Mouse (Mus musculus): ENCODE measurements around the gene Pafah2. TPM values are rescaled to one million over a fixed set of nuclear protein-coding genes. Genes with fewer than 3 reads are reported as not detected.

Gene Pafah2
- total RNA-seq (2021), result 1 to 10 TPM; 5.3 to 9.1 TPM

DNA sequence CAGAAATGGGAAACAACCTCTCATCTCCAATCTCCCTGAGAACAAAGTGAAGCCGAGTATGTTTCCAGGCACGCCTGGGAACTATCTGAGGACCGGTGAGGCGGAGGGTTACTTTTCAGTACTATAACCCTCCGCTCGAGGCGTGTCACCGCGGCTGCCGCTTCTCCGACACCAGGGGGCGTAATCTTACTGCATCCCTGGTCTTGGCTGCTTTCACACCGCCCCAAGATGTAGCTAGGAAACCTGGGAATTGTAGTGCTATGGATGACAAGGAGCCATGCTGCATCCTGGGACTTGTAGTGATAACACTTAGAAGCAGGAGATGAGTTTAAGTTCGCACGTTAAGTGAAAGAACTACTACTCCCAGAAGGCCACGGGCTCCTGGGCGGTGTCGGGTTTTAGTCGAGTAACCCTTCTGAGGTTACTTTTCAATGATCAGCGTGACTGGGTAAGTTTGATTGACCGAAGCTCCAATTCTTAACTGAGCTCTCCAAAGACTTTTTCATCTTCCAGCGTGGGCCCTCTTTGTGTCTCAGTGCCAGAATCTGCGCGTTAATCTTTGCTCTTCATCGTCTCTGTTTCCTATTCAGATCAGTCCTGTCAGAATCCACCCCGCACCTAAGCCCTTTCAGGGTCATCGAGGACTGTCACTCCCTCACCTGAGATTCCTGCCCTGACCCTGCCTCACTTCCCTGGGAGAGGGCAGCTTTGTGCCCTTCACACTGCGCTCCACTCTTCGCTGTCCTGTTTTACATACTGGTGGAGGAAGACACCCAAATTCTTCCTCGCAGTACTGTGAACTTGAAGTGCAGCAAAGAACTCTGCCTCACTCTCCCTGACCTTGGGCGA, at the start of gene Pafah2:
TSS of gene Pafah2 (plus strand) at position 344 of the 849 bp plus-strand sequence.
- intact Hi-C loops (cut with DNase I), result loop anchor here (1.0 to 2.0 kb wide), 2 partner anchors 73 to 82 kb away; partner anchors contain the start of gene Stmn1

DNA sequence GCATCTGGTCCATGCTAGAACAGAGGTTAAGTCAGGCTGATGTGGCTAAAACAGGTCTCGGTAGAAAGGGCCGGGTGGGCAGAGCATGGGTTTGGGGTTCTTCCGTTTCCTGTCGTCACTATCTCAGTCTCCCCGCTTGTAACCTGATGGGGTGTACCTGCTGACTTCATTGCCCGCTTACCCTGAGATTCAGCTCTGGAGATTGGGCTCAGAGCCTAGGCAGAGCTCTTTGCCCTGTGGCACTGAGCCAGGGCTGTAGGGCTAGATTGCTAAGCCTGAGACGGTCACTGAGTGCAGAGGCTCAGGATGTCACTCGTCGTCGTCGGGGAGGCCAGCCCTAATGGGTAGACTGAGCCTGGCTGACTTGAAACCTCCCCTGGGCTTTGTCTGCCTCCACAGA, 48.0 kb upstream of the Pafah2 start:
- DNase-seq (ENCODE audit: low spot score in 2 of 2), result no peak
- intact Hi-C loops (cut with DNase I), result no loop called here

More for the DNA sequence above, at the start of gene Pafah2:
- DNase-seq (ENCODE audit: low spot score in 2 of 2), result peak; percentile 96 to 99

DNA sequence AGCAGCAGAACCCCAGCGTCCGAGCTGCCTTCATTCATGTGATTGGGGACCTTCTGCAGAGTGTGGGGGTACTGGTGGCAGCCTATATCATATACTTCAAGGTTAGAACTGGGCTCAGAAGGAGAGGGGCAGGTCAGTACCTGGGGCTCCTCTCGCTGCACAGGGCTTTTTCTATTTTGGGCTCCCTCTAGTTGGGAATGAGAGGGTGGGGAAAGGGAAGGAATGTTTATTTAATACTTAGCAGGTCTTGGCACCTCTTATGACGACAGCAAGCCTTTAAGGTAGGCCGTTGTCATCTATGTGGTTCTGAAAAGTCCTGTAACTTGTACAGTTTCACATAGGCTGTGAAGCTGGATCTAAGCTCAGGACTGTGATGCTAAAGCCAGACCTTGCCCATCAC, 47.6 kb upstream of the Pafah2 start:
- no peak for DNase-seq (ENCODE audit: low spot score in 2 of 2)
- intact Hi-C loops (cut with DNase I), result no loop called here

DNA sequence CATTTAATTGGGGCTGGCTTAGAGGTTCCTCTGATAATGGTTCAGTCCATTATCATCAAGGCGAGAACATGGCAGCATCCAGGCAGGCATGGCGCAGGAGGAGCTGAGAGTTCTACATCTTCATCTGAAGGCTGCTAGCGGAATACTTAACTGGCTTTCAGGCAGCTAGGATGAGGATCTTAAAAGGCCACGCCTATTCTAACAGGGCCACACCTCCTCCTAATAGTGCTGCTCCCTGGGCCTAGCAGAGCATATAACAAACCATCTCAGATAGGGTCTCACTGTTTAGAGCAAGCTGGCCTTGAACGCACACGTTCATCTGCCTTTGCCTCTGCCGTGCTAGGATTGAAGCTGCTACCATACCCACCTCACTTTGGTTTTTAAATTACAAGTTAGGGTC, 46.3 kb upstream of the Pafah2 start:
- intact Hi-C loops (cut with DNase I), result loop anchor here (2.0 kb wide), 1 partner anchor 25 kb away; no protein-coding TSS in a partner anchor
- no peak for DNase-seq (ENCODE audit: low spot score in 2 of 2)

DNA sequence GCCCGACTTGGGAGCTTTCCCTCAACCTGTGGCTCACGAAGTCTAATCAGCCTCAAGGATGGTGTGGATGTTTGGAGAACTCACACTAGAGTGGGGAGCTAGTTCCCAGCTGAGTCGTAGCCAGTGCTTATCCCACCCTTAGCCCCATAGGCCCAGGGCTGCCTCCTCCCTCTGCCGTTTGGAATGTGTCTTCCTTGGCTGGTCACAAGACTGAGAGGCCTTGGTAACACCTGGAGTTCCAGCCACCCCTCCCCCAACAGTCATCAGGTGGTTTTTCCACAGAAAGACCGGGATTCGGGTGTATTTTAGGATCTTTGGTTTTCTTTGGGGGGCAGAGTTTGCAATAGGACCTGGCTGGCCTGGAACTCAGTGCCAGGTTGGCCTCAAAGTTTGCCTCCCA, 45.5 kb upstream of the Pafah2 start:
- intact Hi-C loops (cut with DNase I), result loop anchor here (2.0 kb wide), 1 partner anchor 26 kb away; no protein-coding TSS in a partner anchor
- DNase-seq (ENCODE audit: low spot score in 2 of 2), result no peak

DNA sequence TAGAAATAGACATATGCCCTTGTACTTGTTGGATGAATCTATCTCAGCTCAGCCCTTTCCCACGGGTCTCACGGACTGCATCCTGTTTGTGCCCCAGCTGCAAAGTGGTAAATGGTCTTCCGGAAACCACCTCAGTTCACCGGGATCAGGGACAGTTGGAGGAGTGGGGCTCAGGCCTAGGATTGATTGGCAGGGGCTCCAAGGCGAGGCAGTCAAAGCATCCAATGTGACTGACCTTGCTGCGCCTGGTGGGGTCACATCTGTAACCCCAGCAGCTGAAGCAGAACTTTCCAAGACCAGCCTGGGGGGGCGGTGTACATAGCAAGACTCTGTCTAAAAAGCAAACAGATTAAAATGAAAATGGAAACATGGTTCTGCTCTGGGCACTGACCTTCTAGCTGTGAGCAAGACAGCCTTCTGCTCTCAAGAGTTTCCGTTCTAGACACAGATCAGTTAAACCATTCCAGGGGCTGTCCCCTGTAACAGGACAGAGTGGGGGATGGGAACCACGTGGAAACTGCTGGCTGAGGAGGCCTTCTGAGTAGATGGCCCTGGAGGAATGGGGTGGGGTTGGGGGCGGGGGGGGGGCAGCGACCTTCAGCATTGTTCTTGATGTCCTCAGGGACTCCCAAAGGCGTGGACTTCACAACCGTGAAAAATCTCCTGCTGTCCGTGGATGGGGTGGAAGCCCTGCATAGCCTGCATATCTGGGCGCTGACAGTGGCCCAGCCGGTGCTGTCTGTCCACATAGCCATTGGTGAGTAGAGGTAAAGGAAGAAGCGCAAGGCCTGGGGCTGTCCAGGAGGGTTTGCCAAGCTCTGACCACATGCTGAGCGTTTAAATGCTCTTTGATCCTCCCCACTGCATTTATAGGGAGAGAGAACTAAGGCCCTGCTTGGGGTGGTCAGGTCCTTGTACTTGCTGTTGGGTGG, 44.5 kb upstream of the Pafah2 start:
- no peak for DNase-seq (ENCODE audit: low spot score in 2 of 2)
- intact Hi-C loops (cut with DNase I), result loop anchor here (2.0 kb wide), 1 partner anchor 27 kb away; no protein-coding TSS in a partner anchor

DNA sequence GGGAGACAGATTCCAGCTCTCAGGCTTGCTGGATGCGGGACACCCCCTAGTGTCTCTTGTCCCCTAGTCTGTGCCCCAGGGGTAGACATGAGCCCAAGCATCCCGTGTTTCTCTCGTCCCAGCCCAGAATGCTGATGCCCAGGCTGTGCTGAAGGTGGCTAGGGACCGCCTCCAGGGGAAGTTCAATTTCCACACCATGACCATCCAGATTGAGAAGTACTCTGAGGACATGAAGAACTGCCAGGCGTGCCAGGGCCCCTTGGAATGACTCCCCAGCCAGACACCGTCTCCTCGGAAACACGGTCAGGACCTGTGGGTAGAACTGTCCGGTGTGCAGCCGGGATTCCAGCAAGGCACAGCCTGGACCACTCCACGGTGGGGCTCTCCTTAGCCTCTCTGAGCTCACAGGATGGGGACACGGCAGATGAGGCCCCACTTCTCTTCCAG, 43.8 kb upstream of the Pafah2 start:
- no peak for DNase-seq (ENCODE audit: low spot score in 2 of 2)
- intact Hi-C loops (cut with DNase I), result no loop called here

DNA sequence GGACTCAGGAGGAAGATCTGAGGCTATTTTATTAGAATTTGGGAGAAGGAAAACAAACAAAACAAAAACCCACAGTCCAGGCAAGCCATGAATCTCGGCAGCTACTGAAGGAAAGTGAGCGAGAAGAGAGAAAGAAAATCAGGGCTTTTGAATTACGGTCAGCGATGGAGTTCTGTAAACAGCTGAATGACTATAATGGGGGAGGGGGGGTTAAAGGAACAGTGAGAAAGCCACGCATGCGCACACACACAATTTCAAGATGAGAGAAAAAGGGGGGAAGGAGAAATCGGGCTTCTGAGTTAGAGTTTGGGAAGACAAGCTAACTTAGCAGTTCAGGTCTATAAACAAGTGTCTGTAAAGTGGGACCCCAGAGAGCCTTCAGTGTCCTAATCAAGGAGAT, 43.2 kb upstream of the Pafah2 start:
- intact Hi-C loops (cut with DNase I), result no loop called here

DNA sequence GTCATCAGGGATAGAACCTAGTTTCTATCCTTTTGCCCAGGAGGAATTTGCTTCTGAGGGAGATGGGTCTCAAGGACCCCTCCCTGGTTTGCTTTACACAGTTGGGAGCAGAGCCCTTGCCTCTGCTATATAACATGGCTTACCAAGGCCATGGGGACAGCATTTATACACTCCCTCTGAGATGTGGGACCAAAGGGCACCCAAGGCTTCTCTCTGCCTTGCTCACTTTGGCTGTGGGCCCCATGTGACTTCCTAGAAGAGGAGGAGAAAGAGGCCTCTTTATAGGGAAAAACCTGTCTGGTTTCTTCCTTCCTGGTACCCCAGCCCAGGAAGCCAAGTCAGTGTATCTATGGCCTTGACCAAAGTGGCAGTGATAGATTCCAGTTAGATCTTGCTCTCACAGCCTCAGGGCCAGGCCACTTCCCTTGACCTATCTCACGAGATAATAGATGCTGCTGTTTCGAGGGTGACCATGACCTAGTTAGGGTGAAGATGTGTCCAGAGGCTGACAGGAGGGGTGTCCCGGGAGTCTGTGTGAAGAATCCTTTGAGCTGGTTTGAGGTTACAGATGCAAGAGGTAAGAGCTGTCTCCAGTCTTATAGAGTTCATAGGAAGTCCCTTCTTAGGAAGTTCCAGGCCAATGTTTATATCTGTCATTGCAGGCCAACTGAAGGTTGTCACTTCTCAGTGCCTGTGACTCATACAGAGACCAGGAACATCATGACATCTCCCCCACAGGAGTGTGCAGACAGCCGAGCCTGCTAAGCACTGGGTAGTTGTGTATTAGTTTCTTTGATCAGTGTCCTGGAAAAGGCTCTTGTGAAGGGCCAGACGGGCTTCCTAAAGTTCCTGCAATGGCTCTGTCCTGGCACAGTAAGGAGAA, 42.4 kb upstream of the Pafah2 start:
- intact Hi-C loops (cut with DNase I), result no loop called here
- DNase-seq (ENCODE audit: low spot score in 2 of 2), result no peak

More for the DNA sequence above, 43.2 kb upstream of the Pafah2 start:
- DNase-seq (ENCODE audit: low spot score in 2 of 2), result no peak

DNA sequence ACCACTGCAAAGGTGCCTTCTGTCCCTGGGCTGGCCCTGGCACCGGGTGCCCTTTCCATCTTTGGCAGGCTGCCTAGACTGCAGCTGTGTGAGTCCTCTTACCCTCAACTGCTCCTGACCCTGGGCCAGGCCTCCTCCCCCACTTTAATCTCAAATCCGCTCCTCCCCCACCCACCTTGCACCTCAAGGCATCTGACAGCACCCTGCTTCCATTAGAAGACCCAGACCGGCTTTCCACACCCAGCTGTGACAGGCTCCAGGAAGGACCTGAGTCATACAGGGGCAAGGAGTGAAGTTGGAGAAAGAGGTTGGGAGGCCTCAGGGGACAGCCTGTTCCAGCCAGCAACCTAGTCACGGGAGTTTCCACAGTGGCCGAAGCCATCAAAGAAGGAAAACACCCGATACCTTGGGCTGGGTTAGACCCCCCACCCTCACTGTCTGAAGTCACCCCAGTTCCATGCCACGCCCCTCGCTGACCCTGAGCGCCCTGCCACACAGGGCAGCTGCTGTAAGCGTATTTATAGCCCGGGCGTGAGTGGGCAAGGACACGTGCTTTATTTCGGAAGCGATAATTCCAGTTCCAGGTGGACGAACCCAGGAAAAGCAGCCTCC, 40.2 kb upstream of the Pafah2 start:
- no peak for DNase-seq (ENCODE audit: low spot score in 2 of 2)
- intact Hi-C loops (cut with DNase I), result loop anchor here (5.0 kb wide), 1 partner anchor 104 kb away; the partner anchor contains the start of gene Grrp1

DNA sequence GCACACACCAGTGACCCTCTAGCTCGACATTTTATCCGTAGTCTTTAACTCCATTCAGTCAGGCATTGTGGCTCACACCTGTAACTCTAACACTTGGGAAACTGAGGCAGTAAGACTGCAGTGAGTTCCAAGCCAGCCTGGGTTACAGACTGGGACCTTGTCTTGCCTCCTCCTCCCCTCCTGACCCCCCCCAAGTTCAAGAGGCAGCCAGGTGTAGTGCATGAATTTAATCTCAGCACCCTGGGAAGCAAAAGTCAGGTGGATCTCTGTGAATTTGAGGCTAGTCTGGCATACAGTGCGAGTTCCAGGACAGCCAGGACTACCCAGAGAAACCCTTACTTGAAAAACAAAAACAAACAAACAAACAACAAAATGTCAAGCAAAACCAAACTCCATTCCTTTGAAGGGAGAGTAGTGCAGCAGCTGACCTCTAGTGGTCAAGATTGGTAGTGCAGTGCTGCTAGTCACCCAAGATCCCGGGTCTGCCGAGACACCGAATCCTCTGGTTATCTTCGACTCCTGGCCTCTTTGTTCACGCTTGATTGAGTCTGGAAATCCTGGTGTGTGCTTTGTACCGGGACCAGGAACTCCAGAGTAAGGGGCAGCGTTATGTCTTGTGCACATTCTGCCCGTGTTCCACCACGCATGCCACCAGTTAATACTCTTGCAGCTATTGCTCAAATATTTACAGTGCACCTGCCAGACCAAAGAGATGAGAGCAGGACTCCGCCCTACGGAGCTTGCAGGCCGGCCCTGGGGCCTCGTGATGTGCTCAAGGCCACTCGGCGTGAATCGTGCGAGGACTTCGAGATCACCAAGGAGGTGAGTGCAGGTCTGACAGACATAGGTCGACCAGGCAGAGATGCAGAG, 39.3 kb upstream of the Pafah2 start:
- intact Hi-C loops (cut with DNase I), result loop anchor here (5.0 kb wide), 1 partner anchor 105 kb away; the partner anchor contains the start of gene Grrp1
- peak; percentile 77 to 84 for DNase-seq (ENCODE audit: low spot score in 2 of 2)

DNA sequence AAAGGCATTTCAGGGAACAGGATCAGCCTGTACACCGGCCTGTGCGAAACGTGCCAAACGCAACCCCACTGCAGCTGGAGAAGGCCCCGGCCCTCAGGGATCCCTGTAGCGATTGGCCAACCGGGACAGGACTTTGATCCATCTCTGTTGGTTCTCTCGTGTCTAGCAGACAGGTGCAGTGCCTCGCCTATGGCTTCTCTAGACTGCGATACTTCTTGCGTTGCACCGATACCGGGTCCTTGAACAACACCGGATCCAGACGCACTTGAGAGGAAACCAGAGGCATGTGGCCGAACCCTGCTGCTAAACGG, 38.7 kb upstream of the Pafah2 start:
- no peak for DNase-seq (ENCODE audit: low spot score in 2 of 2)
- intact Hi-C loops (cut with DNase I), result loop anchor here (5.0 kb wide), 1 partner anchor 105 kb away; the partner anchor contains the start of gene Grrp1

DNA sequence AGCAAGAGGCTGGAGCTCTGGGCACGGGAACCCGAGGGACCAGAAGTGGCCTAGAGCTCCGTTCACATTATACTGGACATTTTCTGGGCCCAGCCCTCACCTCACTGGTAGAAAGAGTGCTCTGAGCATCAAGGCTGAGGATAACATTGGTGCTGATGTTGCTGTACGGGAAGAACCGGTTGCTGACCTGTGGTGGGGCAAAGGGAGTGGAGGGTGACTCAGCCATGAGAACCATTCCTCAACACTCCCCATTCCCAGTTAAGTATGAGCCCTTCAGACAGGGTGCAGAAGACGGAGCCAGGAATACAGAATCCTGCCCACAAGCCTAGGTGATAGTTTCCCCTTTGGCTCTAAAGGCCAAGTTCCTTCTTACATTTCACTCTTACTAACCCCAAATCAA, 36.5 kb upstream of the Pafah2 start:
- intact Hi-C loops (cut with DNase I), result loop anchor here (5.0 kb wide), 1 partner anchor 107 kb away; the partner anchor contains the start of gene Grrp1
- no peak for DNase-seq (ENCODE audit: low spot score in 2 of 2)

DNA sequence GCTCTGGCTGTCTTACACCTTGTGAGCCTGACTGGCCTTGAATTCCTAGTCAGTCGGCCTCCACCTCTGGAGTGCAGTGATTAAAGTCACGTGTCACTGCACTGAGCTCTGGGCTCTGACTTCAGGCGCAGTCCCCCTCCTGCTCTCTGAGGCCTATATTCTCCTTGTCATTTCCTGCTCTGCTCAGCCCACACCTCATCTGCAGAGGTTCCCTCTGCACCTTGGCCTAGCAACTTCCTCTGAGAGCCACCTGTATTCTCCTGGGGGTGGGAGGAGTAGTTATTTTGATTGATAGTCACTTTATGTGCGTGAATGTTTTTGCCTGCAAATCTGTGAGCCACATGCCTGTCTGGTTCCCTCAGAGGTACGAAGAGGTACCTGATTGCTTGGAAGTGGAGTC, 34.9 kb upstream of the Pafah2 start:
- DNase-seq (ENCODE audit: low spot score in 2 of 2), result no peak

DNA sequence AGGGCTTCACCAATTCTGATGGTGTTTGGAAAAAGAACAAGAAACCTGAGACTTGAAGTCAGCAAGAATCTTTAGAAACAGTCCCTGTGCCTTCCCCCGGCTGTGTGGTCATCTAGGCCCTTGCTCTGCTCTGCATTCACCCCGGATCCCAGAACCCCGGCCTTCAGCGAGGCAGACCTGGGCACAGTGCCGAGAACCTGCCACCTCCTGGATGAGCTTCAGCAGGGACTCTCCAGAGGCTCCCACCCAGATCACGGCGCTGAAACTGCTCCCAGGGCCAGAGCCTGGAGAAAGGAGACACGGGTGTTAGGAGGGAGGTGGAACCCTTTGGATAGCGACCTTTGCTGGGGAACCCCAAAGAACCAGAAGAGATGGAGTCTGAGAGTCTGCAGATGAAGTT, 34.0 kb upstream of the Pafah2 start:
- intact Hi-C loops (cut with DNase I), result no loop called here
- no peak for DNase-seq (ENCODE audit: low spot score in 2 of 2)

More for the DNA sequence above, 34.9 kb upstream of the Pafah2 start:
- intact Hi-C loops (cut with DNase I), result no loop called here

DNA sequence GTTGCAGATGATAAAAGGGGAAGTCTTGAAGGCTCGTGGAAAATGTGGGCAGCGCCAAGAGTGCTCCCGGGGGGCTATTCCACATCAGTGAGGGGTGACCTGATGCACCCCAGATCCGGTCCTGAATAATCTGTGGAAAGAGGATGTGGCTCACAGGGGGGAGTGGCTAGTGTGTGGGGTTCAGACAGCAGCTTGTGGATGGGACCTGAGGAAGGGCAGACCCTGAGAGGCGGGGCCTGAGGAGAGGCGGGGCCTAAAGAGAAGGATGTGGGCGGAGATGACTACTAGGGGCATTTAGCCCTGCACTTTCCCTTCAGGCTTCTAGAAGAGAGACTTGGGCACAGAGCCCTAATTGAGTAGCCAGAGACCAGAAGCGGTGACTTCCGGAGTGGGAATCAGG, 33.5 kb upstream of the Pafah2 start:
- DNase-seq (ENCODE audit: low spot score in 2 of 2), result no peak
- intact Hi-C loops (cut with DNase I), result no loop called here

DNA sequence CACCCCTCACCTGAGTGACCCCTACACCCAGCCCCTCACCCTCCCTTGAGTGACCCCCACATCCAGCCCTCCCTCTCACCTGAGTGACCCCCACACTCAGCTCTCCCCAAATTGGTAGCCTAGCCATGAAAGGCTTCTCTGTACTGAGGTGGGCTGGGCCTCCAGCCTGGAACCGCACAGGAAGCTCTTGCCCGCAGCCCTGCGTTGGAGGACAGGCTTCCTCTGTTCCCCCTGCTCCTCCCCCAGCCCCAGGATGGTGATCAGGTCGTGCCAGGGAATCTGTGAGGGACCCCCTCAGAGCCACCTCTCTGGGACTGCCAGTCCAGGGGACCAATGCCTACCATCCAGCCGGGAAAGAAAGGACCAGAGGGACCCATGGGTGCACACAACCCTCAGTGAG, 30.8 kb upstream of the Pafah2 start:
- no peak for DNase-seq (ENCODE audit: low spot score in 2 of 2)

More for the DNA sequence above, 30.8 kb upstream of the Pafah2 start:
- intact Hi-C loops (cut with DNase I), result no loop called here

Data from left cerebral cortex, postnatal 25 days (tissue).